Mouse (Mus musculus) ES-E14 (cell line): ENCODE measurements around the gene Slc31a1. TPM values are rescaled to one million over a fixed set of nuclear protein-coding genes. Genes with fewer than 3 reads are reported as not detected.
A peak's percentile ranks its signal among the peaks of the same experiment; 100 is the strongest.

Experiments
- DNase-seq: peaks from one replicate; pipeline ENCODE4 v3.0.0-alpha.2; 2013; ENCODE audit warnings: low read depth, low spot score
- H3K27ac ChIP-seq: 2 replicates; pipeline ENCODE4 v1.5.1; 2012; ENCODE audit warnings: low read depth, mild to moderate bottlenecking, low read length, moderate library complexity, mixed read lengths; ENCODE audit not compliant: poor library complexity, insufficient read depth, severe bottlenecking
- H3K36me3 ChIP-seq: 2 replicates; pipeline ENCODE4 v1.6.1; 2012; ENCODE audit warnings: mild to moderate bottlenecking, low read length, moderate library complexity, mixed read lengths; ENCODE audit not compliant: control insufficient read depth, poor library complexity, insufficient read depth, severe bottlenecking
- H3K4me1 ChIP-seq, 2 experiments: fragments of 150-350 bp in 1 of 2; sonication (generic) in 1 of 2; 2 replicates each; pipeline ENCODE4 v1.6.1; 2012; ENCODE audit warnings: low read length in 2 of 2, mild to moderate bottlenecking in 1 of 2, mixed read lengths in 1 of 2; ENCODE audit not compliant: control insufficient read depth in 2 of 2, insufficient read depth in 2 of 2, poor library complexity in 1 of 2
- H3K4me3 ChIP-seq, 2 experiments: fragments of 150-350 bp in 1 of 2; sonication (generic) in 1 of 2; 2 replicates each; pipeline ENCODE4 v1.5.1; 2012; ENCODE audit warnings: low read length in 2 of 2, low read depth in 1 of 2, mild to moderate bottlenecking in 1 of 2, mixed read lengths in 1 of 2; ENCODE audit not compliant: insufficient read depth in 1 of 2, poor library complexity in 1 of 2, severe bottlenecking in 1 of 2
- H3K9ac ChIP-seq: 2 replicates; pipeline ENCODE4 v1.6.1; 2012; ENCODE audit warnings: low read depth, mild to moderate bottlenecking, low read length, mixed read lengths; ENCODE audit not compliant: poor library complexity, insufficient read depth, severe bottlenecking
- H3K9me3 ChIP-seq: fragments of 150-350 bp; sonication (generic); 2 replicates; pipeline ENCODE4 v1.6.1; 2012; ENCODE audit warnings: low read depth, mild to moderate bottlenecking, low read length; ENCODE audit not compliant: control insufficient read depth, insufficient read depth
- CHD2 ChIP-seq: IDR thresholded peaks from 2 replicates; pipeline ENCODE4 v1.6.1; 2014; ENCODE audit warnings: mild to moderate bottlenecking, low read depth, low read length, inconsistent platforms
- HCFC1 ChIP-seq: IDR thresholded peaks from 2 replicates; pipeline ENCODE4 v1.6.1; 2012; ENCODE audit warnings: low read length, inconsistent platforms, borderline replicate concordance; ENCODE audit not compliant: insufficient read depth
- MAFK ChIP-seq: IDR thresholded peaks from 2 replicates; pipeline ENCODE4 v1.6.1; 2014; ENCODE audit warnings: mild to moderate bottlenecking, low read depth, low read length, inconsistent platforms; ENCODE audit not compliant: insufficient read depth
- ZC3H11A ChIP-seq: IDR thresholded peaks from 2 replicates; pipeline ENCODE4 v1.6.1; 2012; ENCODE audit warnings: low read depth, mild to moderate bottlenecking, inconsistent platforms, low read length, borderline replicate concordance
- ZNF384 ChIP-seq: IDR thresholded peaks from 2 replicates; pipeline ENCODE4 v1.6.1; 2012; ENCODE audit warnings: low read depth, low read length, inconsistent platforms
- in situ Hi-C, 2 experiments: fragments of 600-800 bp; cut with MboI; formaldehyde crosslinking; loops; one replicate each; pipeline ENCODE4 v1.15.1; 2025; ENCODE audit warnings: low sequenced_read_pairs in 2 of 2, inconsistent platforms in 1 of 2; ENCODE audit not compliant: unreplicated experiment in 2 of 2
- total RNA-seq: library from RNA; depleted of rRNA; stranded (reverse); fragments of 300-350 nt; gene quantifications from 2 replicates; pipeline ENCODE4 v1.2.3, GENCODE M21; 2012

The Slc31a1 gene
- total RNA-seq, 1 experiment, result 27.9 TPM

DNA sequence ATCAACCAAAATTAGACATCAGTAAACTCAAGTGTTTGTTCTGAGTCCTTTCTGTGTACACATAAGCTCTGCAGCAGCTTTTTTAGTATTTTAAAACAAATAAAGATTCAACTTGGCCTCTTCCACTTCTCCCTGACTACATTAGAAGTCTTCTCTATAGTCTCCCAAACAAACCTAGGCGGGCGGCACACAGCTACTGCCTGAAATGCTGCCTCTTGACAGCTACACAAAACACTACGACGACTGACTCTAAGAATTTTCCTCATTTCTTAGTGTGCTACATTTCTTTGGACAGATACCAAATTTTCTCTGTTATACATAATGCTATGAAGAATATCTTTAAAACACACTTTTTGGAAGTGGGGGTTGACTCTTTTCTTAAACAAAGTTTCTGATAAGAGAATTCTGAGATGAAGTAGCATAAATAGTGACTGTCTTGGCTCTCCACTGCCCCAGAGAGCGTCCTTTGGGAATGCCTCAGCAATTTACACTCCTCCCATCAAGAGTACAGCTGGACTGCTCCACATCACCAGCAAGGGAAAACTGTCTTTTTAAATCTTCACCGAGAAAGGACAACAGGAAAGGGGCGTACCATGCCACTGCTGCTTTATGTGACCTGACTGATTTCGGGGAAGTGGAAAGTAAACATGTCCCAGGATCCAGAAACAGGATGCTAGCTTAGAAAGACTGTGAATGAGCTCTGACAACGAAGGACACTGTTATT is 12.8 kb upstream of the Slc31a1 start:
- in situ Hi-C loops, result no loop called here
- no peak overlapping the region for H3K4me3 ChIP-seq
- no peak overlapping the region for H3K27ac ChIP-seq
- no peaks in the 10 kb centered on the region for H3K9me3 ChIP-seq
- no peaks in the 10 kb centered on the region; the same call in 1 of the 2 replicates for H3K36me3 ChIP-seq
- DNase-seq, result no peak
- no peak overlapping the region for H3K9ac ChIP-seq
- TF ChIP-seq MAFK (no peak), ZC3H11A (no peak), HCFC1 (no peak), CHD2 (no peak), ZNF384 (no peak)
- H3K4me1 ChIP-seq, result no peaks in the 10 kb centered on the region

DNA sequence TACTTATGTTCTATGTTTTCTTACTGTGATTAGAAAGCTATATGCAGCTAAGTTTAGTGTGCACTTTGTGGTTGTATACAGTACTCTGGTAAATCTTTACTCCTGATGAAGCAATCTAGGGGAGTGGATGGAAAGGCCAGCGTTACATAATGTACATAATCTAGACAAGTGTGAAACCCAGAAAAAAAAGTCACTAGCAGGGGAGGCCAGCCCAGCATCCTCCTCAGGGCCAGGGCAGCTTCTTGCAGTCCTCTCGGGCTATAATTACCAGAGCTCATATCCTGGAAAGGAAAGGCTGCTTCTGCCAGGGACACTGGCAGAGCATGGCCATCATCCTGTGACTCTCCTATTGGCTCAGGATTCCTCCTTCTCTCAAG is 12.2 kb upstream of the Slc31a1 start:
- Histone ChIP-seq H3K27ac (no peak overlapping the region), H3K4me3 (no peak overlapping the region)
- no peak for DNase-seq

DNA sequence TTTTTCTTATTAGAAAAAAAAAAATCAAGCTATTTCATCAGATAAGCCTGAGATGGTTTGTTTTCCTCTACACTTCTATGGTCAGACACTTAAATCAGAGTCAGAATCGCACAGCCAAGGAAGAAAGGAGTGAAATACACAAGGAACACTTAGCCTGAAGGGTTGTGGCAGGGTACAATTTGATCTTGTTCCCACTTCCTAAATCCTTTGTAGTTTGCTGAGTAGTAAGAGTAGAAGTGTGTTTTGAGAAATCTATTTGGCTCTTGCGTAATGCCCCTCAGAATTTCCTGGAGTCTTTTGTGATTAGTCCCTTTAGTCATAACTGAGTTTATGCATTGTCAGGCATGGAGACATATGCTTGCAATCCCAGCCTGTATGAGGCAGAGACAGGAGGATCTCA is 11.2 kb upstream of the Slc31a1 start:
- no peaks in the 10 kb centered on the region for H3K4me1 ChIP-seq
- TF ChIP-seq CHD2, result no peak
- TF ChIP-seq ZC3H11A, result no peak
- no peaks in the 10 kb centered on the region; the same call in 1 of the 2 replicates for H3K36me3 ChIP-seq
- H3K4me3 ChIP-seq, result no peak overlapping the region
- H3K27ac ChIP-seq, result no peak overlapping the region
- no peak overlapping the region for H3K9ac ChIP-seq
- in situ Hi-C loops, result no loop called here
- DNase-seq, result no peak
- H3K9me3 ChIP-seq, result no peaks in the 10 kb centered on the region

More for the DNA sequence above, 12.2 kb upstream of the Slc31a1 start:
- Histone ChIP-seq H3K36me3 (no peaks in the 10 kb centered on the region; the same call in 1 of the 2 replicates), H3K9me3 (no peaks in the 10 kb centered on the region), H3K9ac (no peak overlapping the region), H3K4me1 (no peaks in the 10 kb centered on the region)
- no peak for TF ChIP-seq ZC3H11A
- no peak for TF ChIP-seq HCFC1
- in situ Hi-C loops, result no loop called here

DNA sequence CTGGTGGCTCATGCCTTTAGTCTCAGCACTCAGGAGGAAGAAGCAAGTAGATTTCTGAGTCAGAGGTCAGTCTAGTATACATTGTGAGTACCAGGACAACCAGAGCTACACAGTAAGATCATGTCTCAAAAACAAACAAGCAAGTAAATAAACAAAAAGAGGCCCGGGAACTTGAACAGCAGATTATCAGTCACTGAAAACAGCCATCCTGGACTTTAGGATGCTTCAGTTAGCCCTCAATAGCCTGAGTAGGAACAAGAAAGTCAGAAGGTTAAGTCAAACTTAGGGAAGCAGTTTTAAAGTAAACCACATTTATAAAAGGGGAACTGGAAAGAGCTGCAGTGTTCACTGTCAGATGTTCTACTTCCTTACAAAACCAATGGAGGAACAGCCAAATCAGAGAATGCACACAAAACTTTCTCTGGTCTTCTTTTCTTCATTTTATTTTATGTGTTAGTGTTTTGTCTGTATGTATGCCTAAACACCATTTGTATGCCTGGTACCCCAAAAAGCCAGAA is 2.8 kb upstream of the Slc31a1 start:
- Histone ChIP-seq H3K36me3 (no peaks in the 10 kb centered on the region), H3K9ac (no peak overlapping the region), H3K27ac (no peak overlapping the region), H3K4me3 (no peak overlapping the region), H3K9me3 (no peaks in the 10 kb centered on the region), H3K4me1 (peaks cover 0 to 2% of the 10 kb centered on the region in 2 experiments; a peak in 1 of 4 replicates)
- in situ Hi-C loops, result no loop called here
- no peak for TF ChIP-seq MAFK
- TF ChIP-seq HCFC1, result no peak
- TF ChIP-seq CHD2, result no peak
- TF ChIP-seq ZNF384, result no peak
- no peak for TF ChIP-seq ZC3H11A
- DNase-seq, result no peak

DNA sequence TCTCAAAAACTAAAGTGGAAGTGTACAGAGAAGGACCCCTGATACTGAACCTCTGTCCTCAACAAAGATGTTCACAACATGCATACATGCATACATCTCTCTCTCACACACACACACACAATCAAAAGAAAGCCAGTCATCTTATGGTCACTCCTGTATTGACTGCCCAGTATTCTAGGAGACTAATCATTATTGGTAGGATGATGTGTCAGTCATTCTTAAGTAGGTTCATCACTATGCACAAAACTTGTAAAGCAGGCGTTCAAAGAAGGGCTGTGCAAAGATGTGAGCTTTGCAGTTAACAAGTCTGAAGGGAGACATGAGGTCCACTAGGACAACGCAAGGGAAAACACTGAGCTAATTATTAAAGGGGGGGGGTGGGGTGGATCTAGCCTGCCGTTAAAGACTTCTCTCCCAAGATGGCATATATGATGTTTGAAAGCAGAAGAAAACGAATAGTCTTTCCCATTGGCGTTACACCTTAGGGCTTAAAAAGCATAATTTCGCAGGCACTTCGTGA is 1.2 kb upstream of the Slc31a1 start:
- no peaks in the 10 kb centered on the region for H3K36me3 ChIP-seq
- H3K4me1 ChIP-seq, result peaks cover 0 to 2% of the 10 kb centered on the region in 2 experiments; a peak in 1 of 4 replicates
- TF ChIP-seq MAFK (no peak), HCFC1 (no peak), CHD2 (no peak), ZC3H11A (no peak), ZNF384 (no peak)
- in situ Hi-C loops, result no loop called here
- no peaks in the 10 kb centered on the region for H3K9me3 ChIP-seq
- H3K27ac ChIP-seq, result no peak overlapping the region
- H3K9ac ChIP-seq, result peak overlapping the region; percentile 85
- DNase-seq, result no peak
- peak overlapping the region; percentile 91 to 97 for H3K4me3 ChIP-seq
